ENCODE assay signal across 8 mouse cellular contexts in genomic region chr6:108064918-108065526, GRCm38 (mm10). TPM values are rescaled to one million over a fixed set of nuclear protein-coding genes. Genes with fewer than 3 reads are reported as not detected.
DNase-seq lines count a peak whose midpoint lies in the region; ATAC-seq lines count a peak whose summit lies in the region.

Setmar (plus strand) TSS chr6:108065045.

- intact Hi-C loops in gastrocnemius, postnatal 14 days (cut with DNase I; ENCODE audit: low total_unique reads) = no loop called here
- intact Hi-C loops in left cerebral cortex, postnatal 10 days (cut with DNase I) = no loop called here

- peak; percentile 93 for ATAC-seq in inflammation-experienced regulatory T-cells, adult 6 months
- ATAC-seq in megakaryocyte-erythroid progenitor cell, adult 5-6 weeks (replicated peaks; ENCODE audit: low FRiP score, low TSS enrichment, poor library complexity, severe bottlenecking) = peak; percentile 95

- DNase-seq in adipocyte (ENCODE audit: low spot score) = peak; percentile 99
- peak; percentile 92 for DNase-seq in embryo, embryonic 10 days (ENCODE audit: low spot score)
- peak; percentile 96 for DNase-seq in gastrocnemius, postnatal 14 days
- peak; percentile 91 to 97 for DNase-seq in left cerebral cortex, postnatal 10 days (ENCODE audit: extremely low spot score in 1 of 2, low spot score in 2 of 2)
- DNase-seq in right cerebral cortex, postnatal 25 days = peak; percentile 97
- peak; percentile 94 to 97 for DNase-seq in urinary bladder, postnatal 4 days (ENCODE audit: low spot score in 2 of 2)

RNA-seq across cellular contexts. Expression of gene Setmar, which starts in this region (rescaled TPM):
- total RNA-seq in gastrocnemius, postnatal 14 days (2021) = 1 to 10 TPM; 3.7 to 4.0 TPM
- 1 to 10 TPM; 1.5 to 1.9 (median 1.5) TPM for polyA plus RNA-seq in inflammation-experienced regulatory T-cells, adult 6 months (2017; shearing (Covaris generic))
- total RNA-seq in left cerebral cortex, postnatal 10 days (2021) = 1 to 10 TPM; 6.8 to 7.0 TPM
- 2.3 and 6.2 TPM in 2 replicates for total RNA-seq in megakaryocyte-erythroid progenitor cell, adult 5-6 weeks (2014; fragmentation: Nextera tagmentation)
- total RNA-seq in megakaryocyte-erythroid progenitor cell, adult 5-6 weeks (2017) = 4.8 and 5.0 TPM in 2 replicates

Comparison
In these comparisons a context has a peak if more than half of its experiments do, and no peak if none do; other contexts are left out.
1. Peak in every context shown above with its lines: DNase-seq and ATAC-seq.